Mouse (Mus musculus) intestine, embryonic 16.5 days (tissue): ENCODE results near the gene Wwtr1. TPM values are rescaled to one million over a fixed set of nuclear protein-coding genes. Genes with fewer than 3 reads are reported as not detected.
A peak's percentile ranks its signal among the peaks of the same experiment; 100 is the strongest.

ENCODE experiments used
- ATAC-seq: fragments of 200-750 bp; cut with Nextera tagmentation; 2 replicates; pipeline ENCODE4 v1.8.0; 2017; ENCODE audit warnings: moderate TSS enrichment, moderate library complexity
- H3K27ac ChIP-seq: fragments of 300-500 bp; sonication (generic); 2 replicates; pipeline ENCODE4 v1.5.1; 2014; ENCODE audit warnings: mild to moderate bottlenecking, low read length
- H3K27me3 ChIP-seq: fragments of 300-500 bp; sonication (generic); replicated peaks from 2 replicates; pipeline ENCODE4 v1.6.1; 2014; ENCODE audit warnings: low read length, control low read depth, mixed read lengths; ENCODE audit not compliant: control insufficient read depth, insufficient read depth
- H3K36me3 ChIP-seq: fragments of 300-500 bp; sonication (generic); 2 replicates; pipeline ENCODE4 v1.6.1; 2014; ENCODE audit warnings: low read length, control low read depth; ENCODE audit not compliant: control insufficient read depth, insufficient read depth
- H3K4me1 ChIP-seq: fragments of 300-500 bp; sonication (generic); 2 replicates; pipeline ENCODE4 v1.6.1; 2014; ENCODE audit warnings: low read length, control low read depth, mixed read lengths; ENCODE audit not compliant: control insufficient read depth, insufficient read depth
- H3K4me2 ChIP-seq: fragments of 300-500 bp; sonication (generic); 2 replicates; pipeline ENCODE4 v1.6.1; 2014; ENCODE audit warnings: low read depth, low read length, control low read depth
- H3K4me3 ChIP-seq: fragments of 300-500 bp; sonication (generic); 2 replicates; pipeline ENCODE4 v1.5.1; 2014; ENCODE audit warnings: mild to moderate bottlenecking, low read length
- H3K9ac ChIP-seq: fragments of 300-500 bp; sonication (generic); 2 replicates; pipeline ENCODE4 v1.6.1; 2014; ENCODE audit warnings: low read depth, low read length
- H3K9me3 ChIP-seq: fragments of 300-500 bp; sonication (generic); 2 replicates; pipeline ENCODE4 v1.6.1; 2016; ENCODE audit warnings: low read length, control low read depth; ENCODE audit not compliant: control insufficient read depth
- WGBS: fragments of 180-500 bp; shearing (Covaris S2); extraction: QIAGEN DNeasy Blood & Tissue Kit; methylation state at CpG from one replicate; pipeline ENCODE4 v1.1.7; 2014; 5-methylcytosine and 5-hydroxymethylcytosine counted together
- polyA plus RNA-seq: library from polyadenylated mRNA; unstranded; fragments of >200 nt; fragmentation: Nextera tagmentation; extraction: Ambion mirVana; gene quantifications from 2 replicates; pipeline ENCODE4 v1.2.1, GENCODE M21; 2015

Gene Wwtr1
- 13.1 and 13.5 TPM in 2 replicates for polyA plus RNA-seq

DNA sequence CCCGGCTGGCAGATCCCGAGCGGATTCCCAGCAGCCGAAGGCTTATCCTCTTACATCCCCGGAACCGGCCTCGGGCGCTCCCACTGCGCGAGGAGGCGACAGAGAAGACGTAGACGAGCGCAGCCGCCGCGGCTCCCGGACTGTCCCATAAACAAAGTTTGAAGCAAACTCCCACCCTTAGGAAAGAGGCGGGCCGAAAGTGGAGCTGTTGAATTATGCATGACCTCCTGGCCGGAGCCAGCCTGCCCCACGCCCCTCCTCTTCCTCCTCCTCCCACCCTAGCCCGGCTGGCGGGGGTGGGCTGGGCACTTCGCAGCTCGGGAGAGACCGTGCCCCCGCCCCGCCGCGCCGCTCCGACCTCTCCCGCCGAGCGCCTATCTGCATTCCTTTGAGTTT is at the start of gene Wwtr1:
Gene Wwtr1 (minus strand): TSS at position 251 of the 396 bp plus-strand sequence.
- peak within 1 kb of the TSS; percentile 82 for H3K4me3 ChIP-seq
- H3K36me3 ChIP-seq = no peaks in the 10 kb centered on the region
- H3K27me3 ChIP-seq = no peaks in the 10 kb centered on the region
- peak; percentile 96 for ATAC-seq
- no peaks in the 10 kb centered on the region for H3K9me3 ChIP-seq
- peak within 1 kb of the TSS; percentile 84 for H3K9ac ChIP-seq
- H3K4me1 ChIP-seq = peaks cover 5% of the 10 kb centered on the region; the same call in 1 of the 2 replicates
- WGBS = under 1% methylated on average over 35 of the region's 36 CpGs
- H3K4me2 ChIP-seq = peak within 1 kb of the TSS; percentile 88
- H3K27ac ChIP-seq = peak within 1 kb of the TSS; percentile 95

DNA sequence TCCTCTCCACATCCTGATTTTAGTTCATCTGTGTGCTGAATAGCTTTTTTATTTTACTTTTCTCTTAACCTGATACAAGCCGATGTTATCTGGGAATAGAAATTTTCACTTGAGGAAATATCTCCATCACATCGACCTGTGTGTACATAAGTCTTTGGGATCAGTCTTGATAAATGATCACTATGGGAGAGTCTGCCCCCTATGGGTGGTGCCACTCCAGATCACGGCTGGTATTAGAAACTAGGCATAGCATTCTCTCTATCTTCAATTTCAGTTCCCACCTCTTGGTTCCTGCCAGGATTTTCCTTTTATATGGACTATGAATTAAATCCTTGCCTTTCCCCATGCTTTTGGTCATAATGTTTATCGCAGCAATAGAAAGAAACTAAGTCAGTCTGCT is 44.0 kb upstream of the Wwtr1 start:
- ATAC-seq = no peak
- Histone ChIP-seq H3K27ac (no peak overlapping the region), H3K4me3 (no peak overlapping the region), H3K36me3 (no peaks in the 10 kb centered on the region), H3K9me3 (no peaks in the 10 kb centered on the region), H3K27me3 (no peaks in the 10 kb centered on the region), H3K9ac (no peak overlapping the region), H3K4me1 (no peaks in the 10 kb centered on the region), H3K4me2 (no peak overlapping the region)
- WGBS = 71% methylated on average over 4 of the region's 4 CpGs

DNA sequence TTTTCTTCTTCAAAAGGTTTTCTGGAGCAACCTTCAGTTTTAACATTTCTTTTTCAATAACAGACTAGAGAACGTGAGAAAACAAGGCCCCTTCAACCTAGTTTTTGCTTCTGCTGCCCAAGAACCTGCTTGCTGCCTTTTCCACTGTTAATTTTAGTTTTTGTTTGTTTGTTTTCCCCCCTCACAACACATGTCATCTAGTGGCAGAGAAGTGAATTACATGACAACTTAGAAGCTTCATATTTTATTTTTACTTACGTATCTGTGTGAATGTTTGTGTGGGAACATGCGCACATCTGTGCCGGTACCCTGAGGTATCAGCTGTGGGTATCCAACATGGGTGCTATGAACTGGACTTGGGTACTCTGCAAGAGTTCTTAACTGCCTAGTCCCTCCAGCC is 39.9 kb upstream of the Wwtr1 start:
- Histone ChIP-seq H3K9ac (no peak overlapping the region), H3K9me3 (no peaks in the 10 kb centered on the region), H3K36me3 (no peaks in the 10 kb centered on the region), H3K4me2 (no peak overlapping the region), H3K27me3 (no peaks in the 10 kb centered on the region), H3K4me3 (no peak overlapping the region), H3K4me1 (no peaks in the 10 kb centered on the region), H3K27ac (no peak overlapping the region)
- no peak for ATAC-seq
- 91% methylated on average over 4 of the region's 4 CpGs for WGBS

DNA sequence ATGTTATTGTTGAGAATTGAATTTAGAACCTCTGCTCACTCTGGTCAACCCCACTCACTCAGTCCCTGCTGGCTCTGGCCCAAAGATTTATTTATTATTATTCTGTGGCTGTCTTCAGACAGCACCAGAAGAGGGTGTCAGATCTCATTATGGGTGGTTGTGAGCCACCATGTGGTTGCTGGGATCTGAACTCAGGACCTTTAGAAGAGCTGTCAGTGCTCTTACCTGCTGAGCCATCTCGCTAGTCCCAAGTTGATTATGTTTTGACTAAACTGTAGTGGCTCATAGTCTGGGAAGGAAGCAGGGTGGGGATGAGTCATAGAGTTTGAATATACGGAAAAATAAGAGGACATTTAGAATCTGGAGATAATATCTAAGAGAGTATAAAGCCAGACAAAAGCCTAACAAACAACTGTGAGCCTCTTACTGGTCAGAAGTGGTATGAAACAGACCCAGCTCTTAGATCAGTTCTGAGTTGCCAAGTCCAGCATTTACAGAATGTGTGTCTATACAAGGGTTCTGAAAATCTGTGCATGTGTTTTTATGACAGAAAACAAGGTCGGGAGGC is 36.8 kb upstream of the Wwtr1 start:
- no peaks in the 10 kb centered on the region for H3K4me1 ChIP-seq
- no peak overlapping the region for H3K9ac ChIP-seq
- no peak overlapping the region for H3K27ac ChIP-seq
- no peak overlapping the region for H3K4me3 ChIP-seq
- WGBS = 58% methylated on average over 3 of the region's 3 CpGs
- no peak for ATAC-seq
- H3K36me3 ChIP-seq = no peaks in the 10 kb centered on the region
- H3K27me3 ChIP-seq = no peaks in the 10 kb centered on the region
- no peak overlapping the region for H3K4me2 ChIP-seq
- H3K9me3 ChIP-seq = no peaks in the 10 kb centered on the region

DNA sequence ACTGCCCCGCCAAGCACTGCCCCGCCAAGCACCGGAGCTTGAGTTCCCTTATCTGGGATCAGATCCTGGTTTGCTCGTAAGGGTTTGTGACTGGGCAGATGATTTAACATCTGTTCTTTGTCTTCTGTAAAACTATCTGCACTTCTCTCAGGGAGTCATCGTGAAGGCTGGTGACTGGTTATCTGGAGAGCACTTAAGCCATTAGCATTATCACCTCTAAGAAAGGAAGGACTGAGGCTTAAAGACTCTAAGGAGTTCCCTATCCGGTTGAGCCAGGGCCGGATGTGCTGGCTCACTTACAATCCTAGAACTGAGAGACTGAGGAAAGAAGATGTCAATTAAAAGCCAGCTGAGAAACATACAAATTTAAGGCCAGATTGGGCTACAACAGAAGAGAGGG is 36.1 kb upstream of the Wwtr1 start:
- ATAC-seq = no peak
- H3K9ac ChIP-seq = no peak overlapping the region
- H3K4me2 ChIP-seq = no peak overlapping the region
- H3K4me3 ChIP-seq = no peak overlapping the region
- H3K36me3 ChIP-seq = no peaks in the 10 kb centered on the region
- H3K27ac ChIP-seq = no peak overlapping the region
- H3K9me3 ChIP-seq = no peaks in the 10 kb centered on the region
- 55% methylated on average over 7 of the region's 7 CpGs for WGBS
- no peaks in the 10 kb centered on the region for H3K27me3 ChIP-seq
- no peaks in the 10 kb centered on the region for H3K4me1 ChIP-seq

DNA sequence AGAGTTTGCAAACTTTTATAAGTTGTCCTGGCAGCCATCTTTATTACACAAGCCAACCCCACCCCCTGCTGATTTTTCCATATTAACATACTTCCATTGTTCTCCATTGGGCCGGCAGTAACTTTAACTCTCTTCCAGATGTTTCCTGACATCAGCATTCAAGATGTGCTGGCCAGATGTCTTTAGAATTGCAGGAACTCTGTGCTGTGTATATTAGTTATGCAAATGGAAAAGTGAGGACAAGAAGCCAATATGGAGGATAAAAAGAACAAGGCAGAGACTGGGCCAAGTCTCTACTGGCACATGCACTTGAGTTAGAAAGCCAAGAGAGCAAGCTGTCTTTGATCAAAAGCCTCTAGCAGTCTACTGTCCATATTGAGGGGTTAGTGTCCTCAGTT is 28.9 kb upstream of the Wwtr1 start:
- Histone ChIP-seq H3K9me3 (no peaks in the 10 kb centered on the region), H3K27ac (no peak overlapping the region), H3K4me3 (no peak overlapping the region), H3K36me3 (no peaks in the 10 kb centered on the region), H3K9ac (no peak overlapping the region), H3K4me2 (no peak overlapping the region), H3K4me1 (no peaks in the 10 kb centered on the region), H3K27me3 (no peaks in the 10 kb centered on the region)
- peak; percentile 50; the same call in 1 of the 2 replicates for ATAC-seq
- 50% methylated on average over 1 of the region's 1 CpGs for WGBS

DNA sequence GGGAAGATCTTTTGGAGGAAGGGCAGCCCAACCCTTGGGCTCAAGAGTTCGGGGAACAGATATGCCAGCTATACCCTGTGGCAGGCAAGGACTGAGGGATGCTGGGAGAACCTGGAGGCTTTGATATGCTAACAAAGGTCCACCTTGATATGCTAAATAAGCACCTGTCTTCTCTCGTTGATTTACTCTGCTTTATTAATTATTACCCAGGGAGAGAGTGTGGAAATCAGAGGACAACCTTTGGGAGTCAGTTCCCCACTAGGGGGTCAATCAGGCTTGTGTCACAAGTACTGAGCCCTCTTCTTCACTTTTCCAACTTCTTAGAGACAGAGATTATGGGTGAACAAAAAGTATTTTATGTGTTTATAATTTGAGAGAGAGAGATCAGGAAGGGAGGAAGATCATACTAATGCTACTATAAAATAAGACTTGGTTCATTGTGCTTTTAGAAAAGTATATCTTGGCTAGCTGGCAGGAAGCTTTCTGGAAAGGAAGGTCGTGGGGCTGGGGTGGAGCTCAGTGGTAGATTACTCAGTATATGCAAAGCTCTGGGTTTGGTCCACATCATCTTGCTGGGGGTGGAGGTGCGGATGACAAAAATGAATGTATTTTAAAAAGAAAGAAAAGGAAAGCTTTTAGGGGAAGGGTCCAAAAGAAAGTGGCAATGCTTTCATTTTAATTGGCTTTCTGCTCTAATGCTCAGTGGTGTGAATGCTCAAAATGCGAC is 28.3 kb upstream of the Wwtr1 start:
- no peaks in the 10 kb centered on the region for H3K9me3 ChIP-seq
- H3K4me3 ChIP-seq = no peak overlapping the region
- WGBS = 58% methylated on average over 5 of the region's 5 CpGs
- H3K27ac ChIP-seq = no peak overlapping the region
- ATAC-seq = no peak; the same call in 1 of the 2 replicates
- no peak overlapping the region for H3K4me2 ChIP-seq
- H3K4me1 ChIP-seq = no peaks in the 10 kb centered on the region
- H3K36me3 ChIP-seq = no peaks in the 10 kb centered on the region
- no peaks in the 10 kb centered on the region for H3K27me3 ChIP-seq
- no peak overlapping the region for H3K9ac ChIP-seq

DNA sequence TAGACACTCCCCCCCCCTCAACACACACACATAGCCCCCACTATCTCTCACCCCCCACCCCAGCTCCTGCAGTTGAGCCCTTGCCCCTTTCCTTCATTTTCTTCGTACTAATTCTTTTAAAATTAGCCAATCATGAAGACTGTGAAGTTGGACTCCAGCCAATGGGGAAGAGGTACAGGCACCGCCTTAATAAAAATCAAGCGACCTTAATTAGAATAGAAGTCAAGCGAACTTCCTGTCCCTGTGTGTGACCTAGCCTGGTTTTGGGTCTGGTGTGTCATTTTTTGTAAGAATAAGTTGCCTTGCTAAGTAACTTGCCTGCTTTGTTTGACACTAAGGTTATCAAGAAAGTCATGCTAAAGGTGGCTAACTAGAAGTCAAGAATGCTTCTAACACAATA is 26.9 kb upstream of the Wwtr1 start:
- no peak for ATAC-seq
- 78% methylated on average over 4 of the region's 4 CpGs for WGBS
- Histone ChIP-seq H3K4me2 (no peak overlapping the region), H3K27me3 (no peaks in the 10 kb centered on the region), H3K4me3 (no peak overlapping the region), H3K9me3 (no peaks in the 10 kb centered on the region), H3K36me3 (no peaks in the 10 kb centered on the region), H3K9ac (no peak overlapping the region), H3K4me1 (no peaks in the 10 kb centered on the region), H3K27ac (no peak overlapping the region)

DNA sequence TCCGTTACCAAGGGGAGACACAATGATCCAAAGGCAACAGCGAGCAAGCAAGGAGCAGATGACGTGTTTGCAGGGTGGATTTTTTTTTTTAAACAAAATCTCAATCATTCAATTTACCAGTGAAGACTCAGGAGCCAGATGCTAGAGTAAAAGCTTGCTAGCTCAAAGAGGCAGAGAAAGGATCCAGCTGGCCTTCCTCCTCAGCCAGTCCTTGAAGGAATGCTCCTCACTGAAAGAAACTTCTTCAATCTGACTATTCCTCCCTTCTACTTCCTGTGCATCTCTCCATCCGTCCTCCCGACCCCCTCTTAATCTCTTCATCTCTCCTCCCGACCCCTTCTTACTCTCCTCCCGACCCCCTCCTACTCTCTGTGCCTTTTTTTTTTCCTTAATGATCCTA is 20.9 kb upstream of the Wwtr1 start:
- H3K9ac ChIP-seq = no peak overlapping the region
- H3K4me2 ChIP-seq = no peak overlapping the region
- WGBS = 42% methylated on average over 7 of the region's 7 CpGs
- H3K9me3 ChIP-seq = no peaks in the 10 kb centered on the region
- H3K27ac ChIP-seq = no peak overlapping the region
- no peaks in the 10 kb centered on the region for H3K36me3 ChIP-seq
- no peak for ATAC-seq
- no peaks in the 10 kb centered on the region for H3K4me1 ChIP-seq
- H3K27me3 ChIP-seq = no peaks in the 10 kb centered on the region
- H3K4me3 ChIP-seq = no peak overlapping the region

DNA sequence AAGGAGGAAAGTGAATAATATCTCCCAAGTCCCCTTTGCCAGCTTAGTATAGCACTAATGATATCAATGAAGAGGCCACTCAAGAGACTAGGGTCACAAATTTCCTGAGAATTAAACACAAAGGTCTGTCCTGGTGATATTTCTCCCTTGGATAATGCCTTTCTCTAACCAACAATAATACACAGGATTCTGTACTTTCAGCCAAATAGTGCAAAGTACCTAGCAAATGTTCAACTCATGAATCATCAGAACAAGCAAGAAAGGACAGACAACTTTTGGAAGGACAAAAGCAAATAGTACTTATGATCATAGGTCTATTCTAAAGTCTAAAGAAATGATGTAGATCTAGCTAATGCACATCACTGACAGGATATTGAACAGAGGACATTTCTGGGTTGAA is 19.8 kb upstream of the Wwtr1 start:
- no peak overlapping the region for H3K4me3 ChIP-seq
- no peaks in the 10 kb centered on the region for H3K4me1 ChIP-seq
- no peak for ATAC-seq
- H3K9ac ChIP-seq = no peak overlapping the region
- no peak overlapping the region for H3K4me2 ChIP-seq
- H3K9me3 ChIP-seq = no peaks in the 10 kb centered on the region
- H3K27me3 ChIP-seq = no peaks in the 10 kb centered on the region
- no peak overlapping the region for H3K27ac ChIP-seq
- no peaks in the 10 kb centered on the region for H3K36me3 ChIP-seq
